Mouse (Mus musculus) liver, embryonic 14.5 days (tissue): Measurements from ENCODE around the gene Fkbp2.

ENCODE experiments used
- CTCF ChIP-seq: IDR thresholded peaks from 2 replicates; pipeline ENCODE4 v1.5.1; 2016; ENCODE audit warnings: antibody characterized with exemption, low read depth, control low read depth
- EP300 ChIP-seq: IDR thresholded peaks from 2 replicates; pipeline ENCODE4 v1.6.1; 2016; ENCODE audit warnings: antibody characterized with exemption, low read depth

GRCm38 (mm10) chr19:7019191-7019590 is 38.9 kb upstream of the Fkbp2 start, which contains the start of gene Fermt3:
- TF ChIP-seq CTCF (no peak; the same call in 1 of the 2 replicates), EP300 (peak; percentile 29; the same call in 1 of the 2 replicates)
